Mouse (Mus musculus) A20 (cell line): ENCODE data around the gene Tbc1d9b.
"Not testable (repeated sequence)": the region's sequence is repeated elsewhere in the genome, so short reads cannot be mapped to it uniquely, and the experiment has no call there.

ENCODE experiments used
- DNase-seq: peaks from one replicate; pipeline ENCODE4 v3.0.0-alpha.2; 2011; ENCODE audit warnings: low read depth, low spot score

The Tbc1d9b gene

DNA sequence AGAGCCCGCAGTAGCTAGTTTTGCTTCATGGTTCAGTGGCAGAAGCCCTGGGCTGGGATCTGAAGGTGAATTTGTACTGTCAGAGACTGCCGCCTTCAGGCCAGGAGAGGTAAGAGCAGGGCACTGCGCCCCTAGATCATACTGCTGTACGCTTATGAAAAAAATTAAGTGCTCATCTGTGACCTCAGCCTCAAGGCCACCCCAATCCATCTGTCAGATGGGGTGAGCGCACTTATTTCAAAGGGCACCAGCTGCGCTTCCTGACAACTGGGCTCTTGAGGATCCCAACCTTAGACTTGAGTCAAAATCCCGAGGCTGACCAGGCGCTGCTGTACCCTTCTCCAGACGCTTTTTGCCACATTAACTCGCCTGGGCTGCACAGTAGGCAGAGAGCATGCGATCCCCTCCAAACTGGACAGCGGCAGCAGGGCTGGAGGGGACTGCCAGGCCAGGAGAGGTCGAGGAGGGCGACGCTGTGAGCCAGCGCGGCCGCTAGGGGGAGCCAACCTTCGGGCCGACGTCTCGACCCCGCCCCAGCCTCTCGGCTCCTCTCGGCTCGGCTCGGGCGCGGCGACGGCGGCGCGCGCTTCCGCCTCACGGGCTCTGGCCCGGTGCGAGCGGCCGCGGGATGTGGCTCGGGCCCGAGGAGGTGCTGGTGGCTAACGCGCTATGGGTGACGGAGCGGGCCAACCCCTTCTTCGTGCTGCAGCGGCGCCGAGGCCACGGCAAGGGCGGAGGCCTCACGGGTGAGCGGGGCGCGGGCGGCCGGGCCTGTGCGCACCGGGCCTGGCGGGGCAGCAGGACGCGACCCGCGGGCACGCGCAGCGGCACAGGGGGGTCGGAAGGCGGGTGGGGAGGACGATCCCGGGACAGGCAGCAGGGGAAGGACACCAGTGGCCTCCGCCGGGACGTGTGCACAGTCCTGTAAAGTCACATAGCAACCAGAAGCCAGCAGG lies at the start of gene Tbc1d9b:
Gene Tbc1d9b (plus strand): TSS at position 586 of the 956 bp plus-strand sequence.
- peak; percentile 93 for DNase-seq

DNA sequence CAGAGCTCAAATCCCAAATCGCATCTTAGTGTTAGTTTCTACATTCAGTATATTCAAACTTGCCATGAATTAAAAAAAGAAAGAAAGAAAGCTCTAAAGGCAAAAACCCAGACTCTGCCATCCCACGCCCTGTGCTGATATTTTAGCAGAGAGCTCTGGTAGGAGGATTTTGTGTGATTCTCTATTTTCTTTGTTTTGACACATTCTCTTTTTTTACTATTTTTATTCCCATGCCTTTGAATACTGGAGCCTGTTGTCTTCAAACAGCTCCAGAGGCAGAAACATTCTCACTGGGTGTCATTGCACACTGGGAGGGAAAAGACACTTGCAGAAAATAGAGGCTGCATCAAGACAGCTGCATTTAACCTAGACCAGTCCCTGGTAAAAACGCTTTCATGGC lies 45.0 kb upstream of the Tbc1d9b start:
- DNase-seq: no peak

DNA sequence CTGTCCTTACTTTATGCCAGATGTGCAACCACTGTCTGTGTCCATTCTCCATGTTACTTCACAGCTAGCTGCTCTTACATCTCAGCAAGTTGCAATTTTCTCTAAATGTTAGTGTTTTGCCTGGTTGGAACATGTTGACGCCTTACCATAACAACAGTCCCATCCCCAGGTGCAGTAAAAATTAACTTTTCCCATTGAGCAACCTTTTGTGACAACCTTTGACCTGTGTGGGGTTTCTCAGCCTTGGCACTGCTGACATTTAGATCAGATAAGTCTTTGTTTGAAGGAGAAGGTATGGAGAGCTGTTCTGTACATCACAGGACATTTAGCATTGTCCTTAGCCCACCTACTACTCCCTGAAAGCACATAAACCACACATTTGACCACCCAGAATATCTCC lies 41.4 kb upstream of the Tbc1d9b start:
- no peak for DNase-seq

DNA sequence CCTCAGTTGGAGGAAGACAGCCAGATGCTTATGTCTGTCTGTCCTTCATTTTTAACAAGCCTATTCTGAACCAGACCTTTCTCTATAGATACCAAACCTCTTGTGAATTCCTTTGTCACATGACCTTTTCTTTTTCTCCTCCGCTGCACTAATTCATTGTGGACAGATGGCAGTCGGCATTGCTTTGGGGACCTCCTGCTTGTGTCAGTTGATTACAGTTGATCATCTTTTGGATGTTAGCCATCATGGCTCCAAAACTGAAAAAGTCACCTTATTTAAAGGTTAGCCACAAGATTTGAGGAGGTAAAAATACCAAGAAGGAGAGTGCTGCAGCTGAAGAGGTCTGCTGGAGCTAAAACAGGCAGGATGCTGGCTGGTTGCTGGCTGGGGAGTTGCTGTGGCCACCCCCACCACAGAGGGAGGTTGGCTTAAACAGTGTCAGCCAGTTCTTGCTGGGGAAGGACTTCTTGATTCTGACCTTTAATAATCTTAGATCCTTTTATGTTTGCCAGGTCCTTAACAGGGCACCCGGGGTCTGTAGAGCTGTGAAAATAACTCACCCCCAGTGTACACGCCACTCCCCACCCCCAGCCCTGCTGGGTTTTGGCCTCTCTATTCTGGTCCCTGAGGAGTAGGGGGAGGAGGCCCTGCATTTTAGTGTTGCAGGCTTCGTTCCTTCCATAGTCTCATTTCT lies 40.1 kb upstream of the Tbc1d9b start:
- DNase-seq: no peak

DNA sequence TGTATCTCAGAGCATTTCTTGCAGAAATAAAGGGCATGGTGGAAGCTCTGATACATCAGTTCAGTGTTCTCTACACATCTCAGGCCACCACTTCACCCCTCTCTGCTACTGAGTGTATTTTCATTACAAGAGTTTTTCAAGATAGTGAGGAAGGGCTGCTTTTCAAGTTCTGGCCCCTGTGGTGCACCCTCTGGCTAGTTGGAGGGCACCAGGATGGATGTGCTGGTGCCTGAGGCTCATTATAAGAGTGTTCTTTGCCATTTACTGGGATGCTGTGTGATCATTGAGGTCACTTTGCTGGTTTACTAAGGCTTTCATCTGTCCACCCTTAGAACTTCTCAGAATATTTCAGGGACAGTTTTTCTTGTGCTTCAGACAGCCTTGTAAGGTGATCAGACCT lies 39.5 kb upstream of the Tbc1d9b start:
- no peak for DNase-seq

DNA sequence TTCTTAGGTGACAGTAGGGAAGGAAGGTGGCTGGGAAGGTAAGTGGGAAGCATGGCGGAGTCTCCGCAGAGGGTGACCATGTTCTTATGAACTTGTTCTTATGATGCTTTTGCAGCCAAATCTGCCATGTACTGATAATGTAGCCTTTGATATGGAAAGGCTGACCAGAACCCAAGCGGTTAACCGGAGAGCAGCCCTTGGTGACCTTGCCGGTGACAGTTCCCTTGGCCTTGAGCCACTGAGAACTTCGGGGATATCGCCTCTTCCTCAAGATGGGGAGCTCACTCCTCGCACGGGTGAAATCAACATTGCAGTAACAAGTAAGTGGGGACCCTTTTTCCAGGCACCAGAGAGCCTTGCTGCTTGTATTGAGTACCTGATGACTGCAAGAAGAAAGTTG lies 35.5 kb upstream of the Tbc1d9b start:
- no peak for DNase-seq

DNA sequence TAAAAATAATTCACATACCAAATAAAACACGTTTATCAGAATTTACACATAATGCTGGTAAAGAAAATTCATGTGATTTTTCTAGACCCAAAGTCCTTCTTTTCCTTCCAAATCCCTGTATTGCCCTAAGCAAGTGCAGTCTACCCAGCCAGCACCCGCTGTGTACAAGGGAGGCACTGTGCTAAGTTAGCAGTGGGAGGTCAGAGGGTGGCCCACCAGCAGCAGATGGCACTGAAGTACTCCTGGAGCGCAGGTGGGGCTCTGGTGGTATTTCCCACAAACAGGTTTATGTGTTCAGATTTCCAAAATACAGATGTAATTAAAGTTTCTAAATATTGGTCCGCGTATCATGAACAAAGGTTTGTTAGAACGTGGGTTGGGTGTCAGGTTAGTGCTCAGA lies 34.1 kb upstream of the Tbc1d9b start:
- no peak for DNase-seq

DNA sequence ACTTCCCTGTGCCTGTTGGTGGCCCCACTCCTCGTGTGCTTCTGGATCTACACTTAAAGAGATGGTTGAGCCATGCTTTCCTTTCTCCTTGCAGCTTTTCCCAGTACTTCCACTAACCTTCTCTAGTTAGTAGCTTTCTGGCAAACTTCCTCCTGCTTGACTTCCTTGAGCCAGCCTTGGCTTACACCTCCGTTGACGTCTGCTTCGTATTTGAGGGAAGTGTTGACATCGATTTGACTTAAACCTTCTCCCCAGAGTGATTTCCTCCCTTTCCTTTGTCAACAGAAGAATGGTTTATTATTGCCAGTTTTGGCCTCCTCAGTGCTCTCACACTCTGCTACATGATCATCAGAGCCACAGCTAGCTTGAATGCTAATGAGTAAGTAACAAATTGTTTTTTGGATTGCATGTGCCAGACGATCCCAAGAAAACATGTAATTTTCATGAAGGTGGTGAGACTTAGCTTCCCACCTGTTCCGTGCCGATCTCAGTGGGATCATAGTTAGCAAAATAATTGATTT lies 32.2 kb upstream of the Tbc1d9b start:
- DNase-seq: no peak

DNA sequence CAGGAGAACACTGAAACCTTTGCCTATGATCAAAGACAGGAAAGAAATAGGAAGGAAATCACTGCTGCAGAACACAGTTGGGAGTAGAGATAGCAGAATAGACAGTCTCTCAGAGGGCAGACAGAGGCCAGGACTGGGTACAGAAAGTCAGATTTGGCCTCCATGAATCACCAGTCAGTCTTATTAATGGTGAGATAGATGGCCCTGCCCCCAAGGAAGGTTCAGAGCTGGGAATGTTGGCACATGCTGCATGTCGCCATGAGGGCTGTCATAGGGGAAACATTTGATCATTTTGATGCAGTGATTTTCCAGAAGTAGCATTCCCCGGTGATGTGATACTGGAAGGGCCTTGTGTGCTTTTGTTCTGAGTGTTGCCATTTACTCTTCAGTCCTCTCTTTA lies 31.5 kb upstream of the Tbc1d9b start:
- no peak for DNase-seq

DNA sequence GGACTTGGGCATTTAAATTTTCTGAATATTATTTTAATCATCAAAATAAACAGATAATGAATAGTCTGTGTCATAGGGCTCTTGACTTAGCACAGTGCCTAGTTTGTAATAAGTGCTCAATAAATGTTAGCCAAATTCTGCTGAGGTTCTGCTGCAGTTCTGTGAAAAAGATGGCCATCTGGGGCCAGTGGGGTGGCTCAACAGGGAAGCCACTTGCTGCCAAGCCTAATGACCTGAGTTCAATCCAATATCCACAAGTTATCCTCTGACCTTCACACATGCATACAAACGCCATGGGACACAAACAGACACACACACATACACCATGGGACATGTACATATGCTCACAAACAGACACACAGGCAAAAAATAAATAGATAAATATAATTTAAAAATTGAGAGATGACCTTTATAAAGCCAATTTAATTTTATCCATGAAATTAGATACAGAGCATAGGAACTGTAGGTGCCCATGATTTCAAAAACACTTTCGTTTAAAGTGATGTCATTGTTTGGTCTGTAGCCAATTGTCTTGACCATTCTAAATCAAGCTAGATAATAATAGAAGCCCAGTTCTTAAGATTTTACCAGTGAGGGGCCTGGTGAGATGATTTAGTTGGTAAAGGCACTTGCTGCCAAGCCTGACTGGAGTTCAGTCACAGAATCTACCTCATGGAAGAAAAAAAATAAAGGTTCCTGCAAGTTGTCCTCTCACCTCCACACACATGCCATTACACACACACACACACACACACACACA lies 30.5 kb upstream of the Tbc1d9b start:
- DNase-seq: no peak

DNA sequence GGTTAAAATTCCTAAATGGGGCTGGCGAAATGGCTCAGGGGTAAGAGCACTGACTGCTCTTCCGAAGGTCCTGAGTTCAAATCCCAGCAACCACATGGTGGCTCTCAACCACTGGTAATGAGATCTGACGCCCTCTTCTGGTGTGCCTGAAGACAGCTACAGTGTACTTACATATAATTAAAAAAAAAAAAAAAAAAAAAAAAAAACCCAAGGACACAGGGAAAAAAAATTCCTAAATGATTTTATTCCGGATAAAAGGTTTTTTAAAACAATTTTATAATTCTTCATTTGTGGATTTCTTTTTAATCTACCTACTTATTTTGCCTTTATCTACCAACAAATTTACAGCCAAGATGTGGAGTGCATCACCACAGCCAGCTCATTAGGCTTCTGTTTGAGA lies 29.2 kb upstream of the Tbc1d9b start:
- DNase-seq: not testable (repeated sequence)

DNA sequence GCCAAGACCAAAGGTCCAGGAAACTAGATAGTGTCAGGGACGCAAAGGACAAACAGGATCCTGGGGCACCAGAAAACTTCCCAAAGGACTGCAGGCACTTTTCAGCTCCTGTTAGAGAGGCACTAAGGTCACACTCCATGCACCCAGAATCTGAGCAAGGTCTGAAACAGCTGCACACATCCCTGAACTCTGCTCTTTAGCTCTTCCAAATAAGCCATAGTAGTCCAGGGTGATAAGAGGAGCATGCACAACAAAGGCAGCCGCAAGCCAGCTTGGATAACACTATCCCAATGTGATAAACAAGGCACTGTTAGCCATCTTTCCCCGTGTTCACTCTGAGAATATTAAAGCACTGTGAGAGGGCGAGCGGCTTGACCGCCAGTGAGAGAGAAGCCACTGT lies 27.2 kb upstream of the Tbc1d9b start:
- DNase-seq: no peak

DNA sequence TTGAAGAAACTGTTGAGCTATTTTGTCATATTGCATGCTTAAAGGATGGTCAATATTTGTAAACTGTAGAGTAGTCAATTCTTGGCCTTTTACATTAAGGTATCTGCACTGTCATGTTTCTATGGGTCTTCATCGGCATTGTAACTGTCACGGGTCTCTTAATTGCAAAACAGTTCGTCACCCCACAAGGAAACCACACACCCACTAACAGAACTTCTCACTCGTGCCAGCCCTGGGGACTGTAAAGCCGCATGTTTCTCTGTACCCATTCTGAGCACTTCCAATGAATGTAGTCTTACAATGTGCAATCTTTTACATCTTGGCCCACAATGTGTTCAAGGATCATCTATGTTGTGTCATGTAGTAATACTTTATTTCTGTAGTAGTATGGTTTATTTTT lies 26.0 kb upstream of the Tbc1d9b start:
- no peak for DNase-seq

DNA sequence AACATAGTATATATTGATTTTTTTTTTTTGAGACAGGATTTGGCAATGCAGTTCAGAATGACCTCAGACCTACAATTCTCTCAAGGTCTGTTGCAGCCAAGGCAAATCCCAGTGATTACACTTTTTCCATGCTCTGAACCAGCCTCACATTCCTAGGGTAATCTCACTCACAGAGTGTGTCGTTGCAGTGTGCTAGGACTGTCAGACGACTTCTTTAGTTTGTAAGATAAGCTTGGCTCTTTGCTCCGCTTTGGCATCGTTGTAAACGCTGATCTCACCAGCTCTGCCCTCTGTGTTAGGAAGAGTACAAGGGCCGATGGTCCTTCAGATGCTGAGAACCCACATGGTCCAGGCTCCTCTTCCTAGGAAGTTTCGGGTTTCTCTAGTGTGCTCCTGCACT lies 25.2 kb upstream of the Tbc1d9b start:
- DNase-seq: no peak

DNA sequence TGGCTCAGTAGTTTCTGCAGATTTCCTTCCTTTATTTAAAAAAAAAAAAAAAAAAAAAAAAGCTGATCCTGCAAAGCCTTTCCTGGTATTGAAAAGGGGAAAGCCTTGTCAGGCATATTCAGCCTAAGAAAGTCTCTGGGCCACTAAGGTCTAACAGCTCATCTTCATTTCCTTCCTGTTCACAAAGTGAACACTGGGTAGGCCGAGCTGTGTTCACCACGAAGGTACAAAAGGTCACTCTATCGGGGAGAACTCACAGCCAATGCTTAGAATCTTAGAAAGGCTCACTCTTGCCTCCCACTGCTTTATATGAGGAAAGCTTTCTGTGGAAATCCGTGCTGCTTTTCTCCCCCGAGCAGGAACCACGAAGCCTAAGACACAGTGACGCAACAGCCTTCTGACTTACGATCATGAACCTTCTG lies 22.4 kb upstream of the Tbc1d9b start:
- DNase-seq: no peak

DNA sequence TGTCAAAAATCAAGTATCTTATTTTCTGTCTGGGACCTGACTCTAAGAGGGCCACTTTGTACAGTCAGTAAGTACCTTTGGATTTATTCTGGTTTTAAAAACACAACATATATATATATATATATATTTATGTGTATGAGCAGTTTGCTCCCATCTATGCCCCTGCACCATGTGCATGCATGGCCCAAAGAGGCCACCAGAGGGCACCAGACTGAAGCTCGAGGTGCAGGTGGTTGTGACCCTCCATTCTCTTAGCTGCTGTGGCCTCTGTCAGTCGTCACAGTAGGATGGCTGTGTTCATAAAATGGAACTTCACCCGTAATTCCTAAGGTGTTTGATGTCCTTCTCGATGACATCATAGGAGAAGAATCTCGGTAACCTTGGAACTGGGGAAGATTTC lies 16.9 kb upstream of the Tbc1d9b start:
- DNase-seq: peak; percentile 85

DNA sequence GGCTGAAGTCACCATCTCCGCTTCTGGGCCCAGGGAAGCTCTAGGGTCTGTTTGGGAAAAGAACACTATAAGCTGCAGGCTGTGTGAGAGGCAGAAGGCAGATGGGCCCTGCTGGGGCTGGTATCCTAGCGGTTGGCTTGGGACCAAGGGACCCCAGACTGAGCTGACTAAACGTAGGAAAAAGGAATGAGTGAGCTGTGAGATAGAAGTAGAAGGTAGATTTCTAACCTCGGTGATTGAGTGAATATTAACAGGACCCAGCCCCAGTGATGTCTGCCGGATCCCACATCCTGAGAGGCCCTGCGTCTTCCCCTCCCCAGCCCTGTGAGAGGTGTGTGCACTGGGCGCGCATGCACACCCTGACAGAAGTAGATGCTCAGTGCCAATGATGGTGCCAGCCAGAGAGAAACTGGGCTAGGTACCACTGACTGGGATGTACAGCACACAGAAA lies 8.5 kb upstream of the Tbc1d9b start:
- DNase-seq: no peak

DNA sequence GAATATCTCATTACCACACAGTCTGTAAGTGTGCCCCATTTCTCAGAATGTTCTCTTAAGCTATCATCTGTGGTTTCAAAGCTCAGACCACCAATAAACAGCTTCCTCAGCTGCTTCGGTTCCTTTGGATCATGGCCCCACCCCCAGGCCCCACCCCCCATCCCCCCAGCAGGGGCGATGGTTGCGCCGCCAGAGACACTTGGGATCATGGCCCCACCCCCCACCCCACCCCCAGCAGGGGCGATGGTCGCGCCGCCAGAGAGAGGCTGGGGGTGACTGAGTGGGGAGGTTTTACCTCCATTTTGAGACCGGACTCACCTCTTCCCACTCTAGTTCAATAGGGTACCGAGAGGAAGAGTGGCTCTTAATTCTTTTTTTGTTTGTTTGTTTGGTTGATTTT lies 3.4 kb upstream of the Tbc1d9b start:
- DNase-seq: no peak

DNA sequence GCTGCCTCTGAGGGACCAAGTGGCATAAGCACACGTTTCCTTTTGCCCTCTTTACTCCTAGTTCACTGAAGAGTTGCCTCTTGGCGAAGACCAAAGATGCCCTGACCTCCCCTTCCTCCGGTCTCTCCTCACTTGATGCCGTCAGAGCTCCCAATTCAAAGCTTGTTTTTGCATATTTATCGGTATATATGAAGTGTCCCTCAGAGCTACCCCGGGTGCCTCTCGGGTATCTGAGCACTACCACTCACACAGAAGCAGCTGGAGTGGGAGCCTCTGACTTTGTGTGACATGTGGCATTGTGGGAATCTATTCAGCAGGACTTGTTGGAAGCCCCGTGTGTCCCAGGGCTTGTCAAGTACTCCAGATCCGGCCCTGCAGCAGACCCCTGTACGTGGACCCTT lies 605 bp downstream of the Tbc1d9b start:
- peak; percentile 57 for DNase-seq

DNA sequence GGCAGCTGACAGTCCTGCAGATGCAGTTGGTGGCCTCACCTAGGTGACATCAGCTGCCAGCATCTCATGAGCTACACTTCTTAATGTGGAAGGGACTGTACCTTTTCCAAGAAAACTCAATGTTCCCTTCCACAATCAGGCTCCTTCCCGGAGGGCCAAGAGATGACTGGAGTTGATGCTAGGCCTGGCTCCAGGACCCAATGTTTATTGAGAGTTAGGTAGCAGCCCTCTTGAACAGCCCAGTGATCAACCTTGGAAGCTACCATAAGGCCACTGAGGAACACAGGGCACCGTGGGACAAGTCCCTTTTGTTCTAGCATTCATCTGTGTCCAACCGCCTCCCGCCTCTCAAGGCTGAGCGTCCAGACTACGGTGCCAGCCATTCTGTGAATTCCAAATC lies 1.1 kb downstream of the Tbc1d9b start:
- no peak for DNase-seq

DNA sequence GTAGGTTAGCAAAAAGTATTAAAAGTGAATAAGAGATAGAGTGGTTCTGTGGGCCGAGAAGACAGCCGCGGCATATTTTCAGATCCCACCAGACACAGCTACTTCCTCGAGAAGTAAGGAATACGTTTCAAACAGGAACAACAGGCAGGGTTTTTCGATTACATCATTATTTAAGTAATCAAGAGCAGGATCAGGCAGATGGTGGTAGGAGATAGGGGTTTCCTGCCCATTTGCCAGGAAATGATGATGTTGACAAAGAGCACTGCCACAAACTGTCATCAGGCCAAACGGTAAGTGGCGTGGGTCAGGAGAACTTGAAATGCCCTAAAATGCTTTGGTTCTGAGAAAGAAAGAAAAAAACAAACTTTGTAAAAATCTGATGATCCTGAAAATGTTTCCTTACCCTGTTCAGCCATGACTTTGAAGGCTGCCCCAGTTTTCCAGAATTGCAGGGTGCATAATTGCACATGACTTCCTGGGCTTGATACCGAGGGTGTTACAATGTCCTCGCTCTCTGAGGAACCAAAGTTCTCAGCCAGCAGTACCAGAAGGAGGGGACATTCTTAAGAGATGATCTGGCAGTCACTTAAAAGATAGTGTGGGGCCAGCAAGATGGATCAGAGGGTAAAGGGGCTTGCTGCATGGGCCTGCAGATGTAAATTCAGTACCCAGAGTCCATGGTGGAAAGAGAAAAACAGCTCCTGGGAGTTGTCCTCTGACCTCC lies 3.1 kb downstream of the Tbc1d9b start:
- DNase-seq: no peak
